Mouse (Mus musculus): ENCODE measurements around the gene Gfra4.

Gene Gfra4

DNA sequence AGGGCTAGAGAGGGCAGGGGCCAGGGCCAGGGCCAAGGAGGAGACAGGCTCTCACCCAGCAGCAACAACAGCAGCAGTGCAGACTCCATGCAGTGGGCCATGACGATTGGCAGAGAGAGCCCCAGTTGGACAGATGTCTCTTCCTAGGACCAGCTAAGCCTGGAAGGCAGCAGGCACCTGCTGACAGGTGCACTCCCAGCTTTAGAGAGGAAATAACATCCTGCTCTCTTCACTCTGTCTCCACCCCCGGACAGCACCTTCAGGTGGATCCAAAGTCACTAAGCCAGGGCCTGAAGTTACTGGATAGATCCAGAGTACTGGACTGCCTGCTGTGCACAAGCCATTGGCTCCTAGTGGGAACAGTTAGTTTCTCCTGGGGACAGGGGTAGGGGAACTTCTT lies at the start of gene Gfra4:
Gfra4 (minus strand) TSS at position 101 of the 400 bp plus-strand sequence.
- no peak for DNase-seq (ENCODE audit: extremely low read depth, low read depth, low spot score)

- no peak for DNase-seq (ENCODE audit: extremely low read depth, low read depth, low spot score)
Observed at GRCm38 (mm10) chr2:131090852-131091251, 48.0 kb upstream of the Gfra4 start.

DNA sequence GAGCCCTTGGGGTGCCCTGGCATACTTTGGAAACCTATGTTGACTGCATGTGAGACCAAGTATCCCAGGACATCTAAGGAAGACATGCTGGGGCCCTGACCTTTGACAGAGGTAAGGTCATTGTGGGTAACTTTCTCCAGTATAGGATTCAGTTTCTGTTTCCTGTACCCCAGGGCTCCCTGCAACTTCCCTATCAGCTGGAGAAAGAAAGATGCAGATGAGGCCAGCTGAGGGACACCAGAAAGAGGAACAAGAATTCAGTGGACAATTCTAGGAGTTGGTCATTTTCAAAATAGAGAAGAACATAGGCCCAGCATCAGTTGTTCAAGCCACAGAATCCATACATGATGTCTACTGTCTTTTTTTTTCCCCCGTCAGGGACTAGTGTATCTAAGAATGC lies 46.7 kb upstream of the Gfra4 start:
- DNase-seq (ENCODE audit: extremely low read depth, low read depth, low spot score): no peak

GRCm38 (mm10) chr2:131088581-131088980 lies 45.7 kb upstream of the Gfra4 start:
- no peak for DNase-seq (ENCODE audit: extremely low read depth, low read depth, low spot score)

DNA sequence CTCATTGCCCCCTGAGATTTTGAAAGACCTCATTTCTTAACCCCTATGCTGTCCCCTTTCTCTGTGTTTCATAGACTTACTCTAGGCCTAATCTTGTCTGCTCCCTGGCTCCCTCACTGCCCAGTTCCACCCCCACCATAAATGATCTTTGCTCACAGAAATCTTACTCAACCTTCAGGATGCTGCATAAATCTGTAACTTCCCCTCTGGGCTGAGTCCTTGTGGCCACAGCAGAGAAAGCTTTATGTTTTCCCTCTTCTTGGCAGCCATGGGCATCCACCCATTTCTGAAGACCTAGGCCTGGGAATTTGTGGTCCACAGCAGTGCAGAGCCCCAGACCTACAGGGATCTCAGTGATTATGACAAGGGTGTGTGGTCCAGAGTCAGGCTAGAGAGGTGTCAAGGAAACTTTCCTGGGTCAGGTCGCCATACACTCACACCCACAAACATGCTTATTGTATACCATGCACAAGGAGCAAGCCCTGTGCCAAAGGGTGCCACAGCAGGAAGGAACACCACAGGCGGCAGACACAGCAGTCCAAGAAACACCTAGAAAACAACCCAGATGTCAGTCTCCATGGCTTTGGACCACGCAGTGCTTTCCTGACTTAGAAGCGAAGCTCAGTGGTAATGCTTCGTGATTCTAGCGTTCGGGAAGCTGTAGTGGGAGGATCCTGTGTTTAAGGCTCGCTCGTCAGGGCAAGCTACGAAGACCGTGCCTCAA lies 43.9 kb upstream of the Gfra4 start, which contains the start of gene Siglec1:
Siglec1 (minus strand) TSS at position 99 of the 724 bp plus-strand sequence.
- DNase-seq (ENCODE audit: extremely low read depth, low read depth, low spot score): no peak

- DNase-seq (ENCODE audit: extremely low read depth, low read depth, low spot score): no peak
Observed at GRCm38 (mm10) chr2:131084206-131084605, 41.3 kb upstream of the Gfra4 start.

GRCm38 (mm10) chr2:131080507-131080906 lies 37.6 kb upstream of the Gfra4 start:
- no peak for DNase-seq (ENCODE audit: extremely low read depth, low read depth, low spot score)

DNA sequence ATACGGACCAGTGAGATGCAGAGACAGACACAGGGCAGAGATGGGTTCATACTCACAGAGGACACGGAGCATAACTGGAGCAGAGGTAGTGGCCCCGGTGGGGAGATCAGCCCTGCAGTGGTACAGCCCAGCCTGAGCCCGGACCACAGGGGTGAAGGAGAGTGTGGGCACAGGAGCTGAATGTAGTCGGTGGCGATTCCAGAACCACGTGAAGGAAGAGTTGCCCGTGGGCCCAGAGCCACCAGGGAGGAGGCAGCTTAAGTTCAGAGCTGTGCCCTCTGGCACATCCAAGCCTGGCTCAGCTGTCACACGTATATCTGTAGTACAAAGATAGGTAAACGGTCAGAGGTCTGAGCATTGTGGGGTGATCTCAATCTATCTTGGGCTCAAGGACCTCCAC lies 29.6 kb upstream of the Gfra4 start:
- no peak for DNase-seq (ENCODE audit: extremely low read depth, low read depth, low spot score)

DNA sequence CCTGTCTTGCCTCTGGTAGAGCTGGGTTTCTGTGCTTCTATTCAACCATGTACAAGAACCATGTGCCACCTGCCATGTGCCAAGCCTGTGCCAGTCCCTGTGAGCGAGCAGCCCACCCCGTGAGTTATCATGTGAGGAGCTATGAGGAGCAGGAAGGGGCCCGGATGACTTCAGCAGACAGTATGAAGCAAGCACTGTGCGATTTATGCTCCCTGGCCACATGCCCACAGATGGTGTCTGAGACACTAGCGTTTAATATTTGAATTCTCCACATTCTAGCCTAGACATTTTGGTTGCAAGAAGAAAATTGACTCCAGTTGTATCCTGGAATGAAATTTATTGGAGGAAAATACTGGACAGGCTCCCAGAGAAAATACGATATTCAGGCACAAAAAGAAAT lies 24.6 kb upstream of the Gfra4 start:
- no peak for DNase-seq (ENCODE audit: extremely low read depth, low read depth, low spot score)

DNA sequence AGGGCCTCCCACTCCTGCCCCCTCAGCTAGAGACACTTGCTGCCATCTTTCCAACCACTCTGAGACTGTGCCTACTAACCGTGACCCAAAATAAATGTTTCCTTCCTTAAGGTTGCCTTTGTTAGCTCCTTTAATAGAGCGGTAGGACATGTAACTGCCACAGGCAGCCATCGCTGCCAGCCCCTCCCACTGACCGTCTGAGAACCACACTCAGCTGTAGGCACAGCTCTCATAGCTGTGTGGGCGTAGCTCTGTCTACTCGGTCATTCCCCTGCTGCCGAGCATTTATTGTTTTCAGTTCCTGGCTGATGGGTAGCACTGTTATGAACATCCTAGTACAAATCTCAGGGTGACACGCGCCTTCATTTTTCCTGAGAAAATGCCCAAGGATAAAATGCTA lies 23.5 kb upstream of the Gfra4 start:
- DNase-seq (ENCODE audit: extremely low read depth, low read depth, low spot score): no peak

DNA sequence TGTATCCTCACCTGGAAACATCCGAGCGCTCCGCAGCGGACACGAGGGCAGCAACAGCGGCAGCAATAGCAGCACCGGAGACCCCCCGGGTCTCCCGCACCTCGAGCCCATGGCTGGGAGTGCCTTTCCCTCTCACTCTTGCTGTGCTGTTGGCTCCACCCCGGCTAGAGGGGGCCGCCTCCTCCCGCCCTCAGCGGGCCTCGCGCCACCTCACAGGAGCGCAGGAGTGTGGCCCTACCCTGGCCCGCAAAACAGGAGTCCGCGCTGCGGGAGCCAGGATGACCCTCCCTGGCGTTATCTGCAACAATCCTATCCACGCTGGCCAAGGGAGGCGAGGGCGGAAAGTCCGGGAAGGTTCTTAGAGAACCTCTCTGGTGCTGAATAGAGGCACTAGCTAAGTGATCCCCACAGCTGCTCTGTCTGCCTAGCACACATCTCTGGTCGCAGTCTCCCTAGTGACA lies 20.5 kb upstream of the Gfra4 start, which contains the start of gene Adam33:
Adam33 (minus strand) TSS at position 411 of the 461 bp plus-strand sequence.
- no peak for DNase-seq (ENCODE audit: extremely low read depth, low read depth, low spot score)

DNA sequence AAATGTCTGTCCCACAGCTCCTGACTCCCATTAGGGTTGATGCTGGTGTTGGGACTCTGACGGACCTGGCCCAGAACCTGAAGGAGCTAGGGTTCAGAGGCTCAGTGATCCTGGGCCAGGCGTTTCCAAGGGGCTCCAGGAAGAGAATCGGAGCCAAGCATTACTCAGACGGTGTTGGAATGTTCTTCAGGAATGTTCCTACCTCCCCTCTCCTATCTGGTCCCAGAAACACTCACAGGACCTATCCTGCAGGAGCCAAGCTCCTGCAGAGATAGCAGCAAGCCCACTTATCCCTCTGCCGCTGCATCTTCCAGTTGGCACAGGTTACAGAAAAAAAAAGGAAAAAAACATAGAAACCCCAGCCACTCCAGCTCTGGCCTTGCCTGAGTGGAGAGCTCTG lies 18.7 kb upstream of the Gfra4 start:
- no peak for DNase-seq (ENCODE audit: extremely low read depth, low read depth, low spot score)

DNA sequence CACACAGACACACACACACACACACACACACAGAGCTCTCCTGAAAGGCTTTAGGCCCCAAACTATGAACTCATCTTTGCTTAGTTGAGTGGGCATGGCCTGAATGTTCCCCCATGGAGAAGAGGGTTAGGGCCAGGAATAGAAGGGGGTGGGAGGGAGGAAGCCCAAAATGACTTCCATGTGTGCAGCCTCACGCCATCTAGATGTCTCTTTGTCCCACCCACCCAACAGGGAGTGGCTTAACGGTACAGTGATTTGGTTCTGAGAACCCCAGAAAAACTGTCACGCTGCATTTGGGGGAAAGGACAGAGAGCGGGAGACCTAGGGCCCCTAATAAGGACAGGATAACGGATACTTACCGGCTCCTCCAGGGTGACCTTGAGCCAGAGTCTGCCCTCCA lies 17.9 kb upstream of the Gfra4 start:
- no peak for DNase-seq (ENCODE audit: extremely low read depth, low read depth, low spot score)

GRCm38 (mm10) chr2:131059781-131060540 lies 17.1 kb upstream of the Gfra4 start:
- no peak for DNase-seq (ENCODE audit: extremely low read depth, low read depth, low spot score)

DNA sequence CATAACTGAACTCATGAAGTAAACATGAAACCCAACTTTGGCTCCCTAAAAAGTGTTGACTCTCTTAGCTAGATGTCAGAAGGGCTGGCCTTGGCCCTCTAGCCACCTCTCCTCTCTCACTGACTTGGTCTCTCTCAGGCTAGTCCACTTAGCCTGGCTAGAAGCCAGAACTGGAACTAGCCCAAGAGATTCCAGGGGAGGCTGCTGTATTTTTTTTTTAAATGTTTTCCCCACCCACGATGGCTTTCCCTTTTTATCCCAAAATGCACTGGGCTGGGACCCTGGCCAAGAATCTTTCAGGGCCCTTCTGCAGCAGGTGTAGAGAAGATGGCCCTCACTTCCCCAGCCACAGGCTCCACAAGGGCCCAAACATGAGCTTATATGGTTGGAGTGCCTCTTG lies 16.5 kb upstream of the Gfra4 start:
- no peak for DNase-seq (ENCODE audit: extremely low read depth, low read depth, low spot score)

GRCm38 (mm10) chr2:131058672-131059071 lies 15.8 kb upstream of the Gfra4 start:
- DNase-seq (ENCODE audit: extremely low read depth, low read depth, low spot score): no peak

DNA sequence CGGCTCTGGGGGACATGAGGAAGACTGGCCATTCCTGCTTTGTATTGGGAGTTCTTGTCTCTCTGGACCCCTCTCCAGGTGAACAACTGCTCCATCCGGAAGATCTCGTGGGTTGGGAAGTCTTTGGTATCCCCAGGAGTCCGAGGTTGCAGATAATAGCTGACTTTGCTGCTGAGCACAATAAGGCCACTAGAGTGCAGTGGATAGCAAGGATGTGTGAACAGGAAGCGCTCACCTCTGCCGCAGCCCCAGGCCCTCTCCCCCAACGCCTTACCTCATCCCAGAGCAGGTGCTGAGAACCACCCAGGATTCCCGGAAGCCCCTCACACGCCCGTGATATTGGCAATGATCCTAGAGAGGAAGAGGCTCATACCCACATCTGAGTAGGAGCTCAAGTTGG lies 13.3 kb upstream of the Gfra4 start:
- no peak for DNase-seq (ENCODE audit: extremely low read depth, low read depth, low spot score)

GRCm38 (mm10) chr2:131055631-131056030 lies 12.7 kb upstream of the Gfra4 start:
- no peak for DNase-seq (ENCODE audit: extremely low read depth, low read depth, low spot score)

DNA sequence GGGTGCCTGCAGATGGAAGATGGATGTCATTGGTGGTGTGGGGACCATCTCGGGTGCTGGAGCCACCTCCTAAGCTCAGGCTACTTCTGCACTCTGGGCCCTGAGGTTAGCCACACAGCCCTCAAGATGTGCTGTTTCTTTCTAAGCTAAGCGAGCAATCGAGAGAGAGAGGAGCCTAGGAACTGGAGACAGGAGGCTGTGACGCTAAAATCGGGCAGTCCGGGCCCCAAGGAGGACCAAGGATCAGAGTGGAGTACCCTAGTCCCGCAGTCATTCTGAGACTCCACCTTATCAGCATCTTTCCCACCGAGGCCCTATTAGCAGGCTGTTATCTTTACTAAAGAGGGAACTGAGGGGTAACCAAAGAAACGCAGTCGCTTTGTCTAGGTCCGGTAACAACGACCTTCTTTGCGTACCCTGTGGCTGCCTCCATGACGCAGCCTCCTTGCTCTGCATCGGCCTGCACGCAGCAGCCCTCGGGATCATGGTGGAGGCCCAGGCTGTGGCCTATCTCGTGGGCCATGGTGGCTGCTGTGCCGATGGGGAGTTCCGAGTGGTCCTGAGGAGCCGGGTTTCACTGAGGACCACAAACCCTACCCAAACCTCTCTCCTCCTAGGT lies 11.9 kb upstream of the Gfra4 start:
- DNase-seq (ENCODE audit: extremely low read depth, low read depth, low spot score): no peak

GRCm38 (mm10) chr2:131053851-131054645 lies 11.2 kb upstream of the Gfra4 start:
- DNase-seq (ENCODE audit: extremely low read depth, low read depth, low spot score): no peak

DNA sequence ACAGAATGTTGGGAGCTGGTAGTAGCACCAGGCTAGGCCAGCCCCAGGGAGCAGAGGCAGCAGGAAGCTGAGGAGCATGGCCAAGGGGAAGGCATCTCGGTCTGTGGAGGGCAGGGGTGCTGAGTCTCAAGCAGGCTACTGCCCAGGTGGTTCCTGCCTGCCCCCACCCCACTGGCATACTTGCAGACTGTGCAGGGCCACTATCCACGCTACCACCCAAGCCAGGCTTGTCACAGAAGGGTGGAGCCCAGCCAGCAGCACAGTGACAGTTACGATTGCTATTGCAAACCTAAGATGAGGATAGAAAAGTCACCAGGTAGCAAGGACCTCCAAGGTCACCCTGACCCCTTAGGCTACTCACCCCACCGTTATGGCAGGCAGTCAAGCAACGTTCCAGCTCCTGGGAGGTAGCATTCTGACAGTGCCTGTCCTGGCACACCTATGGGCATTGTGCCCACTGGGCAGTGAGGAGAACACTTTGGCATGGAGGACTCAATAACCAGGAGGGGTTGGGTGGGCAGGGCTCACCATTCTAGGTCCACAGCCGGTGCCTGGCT lies 10.1 kb upstream of the Gfra4 start:
- DNase-seq (ENCODE audit: extremely low read depth, low read depth, low spot score): no peak

Data from fat pad, adult 2 months (tissue).